Comparison of ENCODE assay signal across 9 mouse cellular contexts in the genomic region with DNA sequence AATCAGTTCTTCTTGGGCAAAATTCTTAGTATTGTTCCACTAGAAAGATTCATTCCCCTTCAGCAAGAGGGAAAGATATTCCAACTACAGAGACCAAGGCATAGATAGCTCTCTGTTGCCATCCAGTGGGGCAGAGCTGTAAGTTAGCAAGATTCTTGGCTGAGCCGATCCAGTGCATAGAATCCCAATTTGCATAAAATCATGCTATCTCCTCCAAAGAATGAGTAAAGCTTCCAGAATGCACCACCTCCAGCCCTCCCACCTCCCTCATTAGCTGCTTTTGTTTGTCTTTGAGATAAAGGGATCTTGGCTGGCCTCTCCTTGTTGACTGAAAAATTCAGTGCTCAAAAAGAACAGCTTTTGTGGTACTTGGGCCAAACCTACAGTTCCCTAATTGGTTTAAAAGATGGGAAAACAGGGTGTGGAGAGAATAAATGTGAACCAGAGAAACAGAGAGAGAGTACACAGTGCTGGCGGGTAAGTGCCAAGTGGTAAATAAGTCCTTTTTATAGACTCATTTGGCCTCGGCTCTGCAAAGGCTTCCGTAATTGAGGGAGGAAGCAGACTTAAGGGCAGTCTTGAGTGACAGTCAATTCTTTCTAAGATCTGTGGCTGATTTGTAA.
A peak's percentile ranks its signal among the peaks of the same experiment; 100 is the strongest.
DNase-seq lines count a peak whose midpoint lies in the region; TF ChIP-seq lines count a peak whose summit lies in the region.
"Had no signal": no experiment of that assay in that cellular context is flagged by ENCODE, and none has a peak within 500 bp of the region (broad histone marks: within the 10 kb centered on the region; RNA-seq: fewer than 3 reads in every experiment).

No protein-coding gene starts in this region.

- H3K4me1 ChIP-seq in CH12.LX (ENCODE audit: control insufficient read depth in 1 of 2, insufficient read depth in 2 of 2): no peaks in the 10 kb centered on the region
- peaks cover 47% of the 10 kb centered on the region for H3K4me1 ChIP-seq in embryonic facial prominence, embryonic 10.5 days

- intact Hi-C loops in heart, postnatal 10 days (cut with DNase I): loop anchor here (5.0 to 10.0 kb wide), 3 partner anchors 254 to 576 kb away; no protein-coding TSS in a partner anchor

- 8% methylated on average over 4 of the region's 4 CpGs for WGBS in embryonic facial prominence, embryonic 10.5 days

- no peak overlapping the region for H3K4me3 ChIP-seq in CH12.LX (replicated peaks in 1 of 3; ENCODE audit: low read depth in 2 of 3, low read length in 2 of 3, poor library complexity in 1 of 3)
- no peak overlapping the region; the same call in 1 of the 2 replicates for H3K4me3 ChIP-seq in embryonic facial prominence, embryonic 10.5 days
- H3K4me3 ChIP-seq: erythroblast, embryonic 14.5 days had no signal

- no peak overlapping the region for H3K9ac ChIP-seq in CH12.LX (ENCODE audit: insufficient read depth, low read depth)

- H3K9me3 ChIP-seq in CH12.LX (replicated peaks; ENCODE audit: low read length): no peaks in the 10 kb centered on the region
- no peaks in the 10 kb centered on the region for H3K9me3 ChIP-seq in embryonic facial prominence, embryonic 10.5 days

- TF ChIP-seq POLR2A in CH12.LX (IDR thresholded peaks at IDR 0.05; ENCODE audit: low read depth, low read length): no peak

- DNase-seq in CH12.LX (ENCODE audit: extremely low read depth) (peak; percentile 40), ZHBTc4 (ENCODE audit: low read depth, low spot score) (peak; percentile 5)
- peak; percentile 67 for DNase-seq in embryonic facial prominence, embryonic 10.5 days (ENCODE audit: low spot score)
- peak; percentile 76 to 82 for DNase-seq in heart, postnatal 10 days
- DNase-seq in layer of hippocampus, adult 9-10 months (ENCODE audit: low spot score): peak; percentile 57
- peak; percentile 38 to 64 for DNase-seq in lung, postnatal 4 days
- peak; percentile 51 for DNase-seq in telencephalon, adult 2 months (ENCODE audit: low read depth, low spot score)
- no peak for DNase-seq in spleen, postnatal 14 days (ENCODE audit: low spot score in 2 of 2)

- no peaks in the 10 kb centered on the region for H3K27me3 ChIP-seq in CH12.LX (replicated peaks)
- H3K27me3 ChIP-seq in embryonic facial prominence, embryonic 10.5 days (replicated peaks; ENCODE audit: low read depth, poor library complexity, severe bottlenecking): peaks cover 45% of the 10 kb centered on the region

- in situ Hi-C loops in CH12.LX (cut with MboI; ENCODE audit: low pct_ligation_motif_present, low pct_unique_long_range_greater_than_20kb, low sequenced_read_pairs): loop anchor here (10.0 to 25.0 kb wide), 2 partner anchors 324 to 409 kb away; no protein-coding TSS in a partner anchor

- no peaks in the 10 kb centered on the region for H3K36me3 ChIP-seq in CH12.LX (replicated peaks in 1 of 2; ENCODE audit: control insufficient read depth in 1 of 2, insufficient read depth in 1 of 2, low read length in 1 of 2)
- H3K36me3 ChIP-seq in embryonic facial prominence, embryonic 10.5 days (replicated peaks): no peaks in the 10 kb centered on the region

- TF ChIP-seq EP300 in CH12.LX (IDR thresholded peaks at IDR 0.05; ENCODE audit: low read length): no peak

- dilution Hi-C loops in CH12.LX (cut with MboI; ENCODE audit: extremely low pct_ligation_motif_present, extremely low pct_unique_long_range_greater_than_20kb, low sequenced_read_pairs): no loop called here

- peak; percentile 44 to 61; a peak in 3 of 4 replicates for TF ChIP-seq CTCF in CH12.LX (conservative IDR thresholded peaks at IDR 0.05 in 1 of 2, IDR thresholded peaks at IDR 0.05 in 1 of 2; ENCODE audit: low read depth in 2 of 2, low read length in 2 of 2)

- H3K4me2 ChIP-seq in CH12.LX (ENCODE audit: insufficient read depth, low read depth, poor library complexity, severe bottlenecking): no peak overlapping the region

- peak; percentile 68 for TF ChIP-seq RAD21 in CH12.LX (IDR thresholded peaks at IDR 0.05; ENCODE audit: low read depth, low read length)

- H3K27ac ChIP-seq in CH12.LX (ENCODE audit: insufficient read depth, low read depth): no peak overlapping the region
- H3K27ac ChIP-seq in embryonic facial prominence, embryonic 10.5 days (replicated peaks): no peak overlapping the region

- no peaks in the 10 kb centered on the region for H3K79me2 ChIP-seq in CH12.LX (replicated peaks; ENCODE audit: control insufficient read depth, extremely low read depth, insufficient read depth, poor library complexity, severe bottlenecking)

TF ChIP-seq in CH12.LX, 34 proteins besides CTCF, POLR2A, EP300 and RAD21:
- TF ChIP-seq SMC3 (IDR thresholded peaks at IDR 0.05; ENCODE audit: low read depth, low read length): peak; percentile 49
- TF ChIP-seq TBP (conservative IDR thresholded peaks at IDR 0.05; ENCODE audit: low read depth, low read length): no peak
TF ChIP-seq in CH12.LX: peak in this region for 1.

Comparison
In these comparisons a context has a peak if more than half of its experiments do, and no peak if none do; other contexts are left out.
1. DNase-seq: peak in CH12.LX (single experiment), ZHBTc4 (single experiment), embryonic facial prominence, embryonic 10.5 days (single experiment), heart, postnatal 10 days (2 of 2), layer of hippocampus, adult 9-10 months (single experiment), lung, postnatal 4 days (2 of 2) and telencephalon, adult 2 months (single experiment); none in spleen, postnatal 14 days (0 of 2).